Mouse (Mus musculus): ENCODE results near the gene Pde8b. TPM values are rescaled to one million over a fixed set of nuclear protein-coding genes. Genes with fewer than 3 reads are reported as not detected.

Gene Pde8b
- polyA plus RNA-seq, 1 experiment from 2014 or later: 2.3 TPM

- Histone ChIP-seq H3K4me1 (ENCODE audit: control insufficient read depth, insufficient read depth, low read length) (no peaks in the 10 kb centered on the region), H3K27me3 (ENCODE audit: control insufficient read depth, insufficient read depth, low read length) (no peaks in the 10 kb centered on the region), H3K36me3 (ENCODE audit: control insufficient read depth, insufficient read depth, low read length) (no peaks in the 10 kb centered on the region), H3K4me3 (ENCODE audit: low read depth, low read length) (no peak overlapping the region), H3K9me3 (ENCODE audit: control insufficient read depth, low read length) (no peaks in the 10 kb centered on the region), H3K27ac (ENCODE audit: low read depth, low read length) (no peak overlapping the region), H3K4me2 (no peak overlapping the region), H3K9ac (ENCODE audit: low read length) (no peak overlapping the region)
- ATAC-seq (ENCODE audit: low FRiP score): no peak
- DNase-seq (ENCODE audit: low spot score, missing footprints): peak; percentile 82
- WGBS: 67% methylated on average over 4 of the region's 4 CpGs
Measured at GRCm38 (mm10) chr13:95102985-95103590, 147.0 kb downstream of the Pde8b start.

DNA sequence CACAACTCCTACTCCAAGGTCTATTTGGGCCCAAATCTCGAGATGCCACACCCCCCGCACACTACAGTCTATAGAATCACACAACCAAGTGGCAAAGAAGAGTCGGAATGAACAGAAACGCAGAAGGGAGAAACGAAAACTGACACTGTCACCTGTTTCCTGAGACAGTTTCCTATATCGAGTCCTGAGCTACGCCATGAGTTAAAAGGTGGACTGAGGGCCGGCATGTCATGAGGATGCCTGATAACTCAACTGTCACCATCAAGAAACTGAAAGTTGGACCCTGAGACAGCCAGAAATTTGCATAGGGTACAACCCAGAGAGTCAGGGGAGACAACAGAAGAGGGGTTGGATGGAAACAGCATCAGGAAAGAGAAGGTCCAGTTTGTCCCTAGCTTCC, 148.8 kb downstream of the Pde8b start:
- no peak for DNase-seq (ENCODE audit: low spot score, missing footprints)
- 87% methylated on average over 8 of the region's 8 CpGs for WGBS
- H3K27ac ChIP-seq (ENCODE audit: low read depth, low read length): no peak overlapping the region
- H3K4me3 ChIP-seq (ENCODE audit: low read depth, low read length): no peak overlapping the region
- H3K36me3 ChIP-seq (ENCODE audit: control insufficient read depth, insufficient read depth, low read length): no peaks in the 10 kb centered on the region
- H3K9ac ChIP-seq (ENCODE audit: low read length): no peak overlapping the region
- H3K27me3 ChIP-seq (ENCODE audit: control insufficient read depth, insufficient read depth, low read length): no peaks in the 10 kb centered on the region
- ATAC-seq (ENCODE audit: low FRiP score): no peak
- no peaks in the 10 kb centered on the region for H3K4me1 ChIP-seq (ENCODE audit: control insufficient read depth, insufficient read depth, low read length)
- no peak overlapping the region for H3K4me2 ChIP-seq
- no peaks in the 10 kb centered on the region for H3K9me3 ChIP-seq (ENCODE audit: control insufficient read depth, low read length)

DNA sequence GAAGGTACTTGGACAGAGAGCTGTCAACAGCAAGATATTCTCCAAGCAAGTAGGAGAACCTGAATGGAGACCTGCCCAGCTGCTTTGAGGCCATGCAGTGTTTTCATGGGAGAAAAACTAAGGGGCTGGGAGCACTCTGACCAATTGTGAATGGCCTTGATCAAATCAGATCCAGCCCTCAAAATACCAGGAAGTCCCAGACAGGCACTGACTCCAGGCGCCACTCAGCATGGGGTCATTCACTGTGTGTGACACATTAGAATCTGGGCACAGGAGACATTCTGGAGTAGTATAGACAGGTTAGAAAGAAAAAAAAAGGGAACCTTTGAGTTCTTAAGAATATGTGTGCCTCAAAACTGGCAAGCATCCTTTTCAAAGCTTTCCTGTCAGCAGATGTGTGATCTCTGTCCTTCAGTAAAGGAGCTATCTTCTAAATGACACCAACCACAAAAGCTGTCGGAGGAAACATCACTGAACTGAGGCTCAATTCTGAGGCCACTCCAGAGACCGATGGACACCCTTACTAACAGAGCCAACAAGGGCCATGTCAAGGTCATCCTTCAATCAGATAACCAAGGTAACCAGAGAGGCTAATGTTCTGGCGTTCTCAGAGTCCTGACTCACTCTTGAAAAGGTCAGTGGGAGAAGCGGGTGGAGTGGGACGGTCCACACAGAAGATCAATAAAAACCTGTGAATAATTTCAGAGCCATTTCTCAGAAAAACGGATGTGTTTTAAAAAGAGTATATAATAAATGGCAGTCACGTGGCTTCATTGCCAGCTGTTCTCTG, 151.0 kb downstream of the Pde8b start:
- ATAC-seq (ENCODE audit: low FRiP score): no peak
- H3K4me3 ChIP-seq (ENCODE audit: low read depth, low read length): no peak overlapping the region
- WGBS: 83% methylated on average over 8 of the region's 8 CpGs
- no peaks in the 10 kb centered on the region for H3K36me3 ChIP-seq (ENCODE audit: control insufficient read depth, insufficient read depth, low read length)
- no peak for DNase-seq (ENCODE audit: low spot score, missing footprints)
- H3K4me2 ChIP-seq: no peak overlapping the region
- no peaks in the 10 kb centered on the region for H3K9me3 ChIP-seq (ENCODE audit: control insufficient read depth, low read length)
- H3K27me3 ChIP-seq (ENCODE audit: control insufficient read depth, insufficient read depth, low read length): no peaks in the 10 kb centered on the region
- no peak overlapping the region for H3K27ac ChIP-seq (ENCODE audit: low read depth, low read length)
- H3K4me1 ChIP-seq (ENCODE audit: control insufficient read depth, insufficient read depth, low read length): no peaks in the 10 kb centered on the region
- no peak overlapping the region for H3K9ac ChIP-seq (ENCODE audit: low read length)

DNA sequence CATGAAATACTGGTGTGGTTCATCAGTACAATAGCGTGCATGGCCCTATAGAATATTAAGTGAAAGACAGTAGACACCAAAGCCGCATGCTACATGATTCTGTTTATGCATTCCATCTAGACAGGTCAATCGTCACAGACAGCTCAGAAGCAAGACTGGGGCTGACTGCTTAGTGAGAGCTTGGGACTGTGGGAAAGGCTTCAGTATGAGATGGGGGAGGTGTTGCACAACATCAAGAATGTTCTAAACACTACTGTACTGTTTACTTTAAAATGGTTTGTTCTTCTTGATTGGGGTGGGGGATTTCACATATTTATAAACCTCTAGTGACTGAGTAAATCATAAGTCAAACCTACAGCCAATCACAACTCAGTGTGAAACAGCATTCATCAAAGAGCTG, 153.5 kb downstream of the Pde8b start:
- no peaks in the 10 kb centered on the region for H3K9me3 ChIP-seq (ENCODE audit: control insufficient read depth, low read length)
- no peaks in the 10 kb centered on the region for H3K4me1 ChIP-seq (ENCODE audit: control insufficient read depth, insufficient read depth, low read length)
- ATAC-seq (ENCODE audit: low FRiP score): no peak
- DNase-seq (ENCODE audit: low spot score, missing footprints): no peak
- H3K4me3 ChIP-seq (ENCODE audit: low read depth, low read length): no peak overlapping the region
- no peaks in the 10 kb centered on the region for H3K36me3 ChIP-seq (ENCODE audit: control insufficient read depth, insufficient read depth, low read length)
- 85% methylated on average over 3 of the region's 3 CpGs for WGBS
- H3K9ac ChIP-seq (ENCODE audit: low read length): no peak overlapping the region
- no peak overlapping the region for H3K27ac ChIP-seq (ENCODE audit: low read depth, low read length)
- H3K27me3 ChIP-seq (ENCODE audit: control insufficient read depth, insufficient read depth, low read length): no peaks in the 10 kb centered on the region
- H3K4me2 ChIP-seq: no peak overlapping the region

GRCm38 (mm10) chr13:95095860-95096259, 154.3 kb downstream of the Pde8b start:
- ATAC-seq (ENCODE audit: low FRiP score): no peak
- Histone ChIP-seq H3K36me3 (ENCODE audit: control insufficient read depth, insufficient read depth, low read length) (no peaks in the 10 kb centered on the region), H3K9ac (ENCODE audit: low read length) (no peak overlapping the region), H3K4me1 (ENCODE audit: control insufficient read depth, insufficient read depth, low read length) (no peaks in the 10 kb centered on the region), H3K4me2 (no peak overlapping the region), H3K4me3 (ENCODE audit: low read depth, low read length) (no peak overlapping the region), H3K9me3 (ENCODE audit: control insufficient read depth, low read length) (no peaks in the 10 kb centered on the region), H3K27ac (ENCODE audit: low read depth, low read length) (no peak overlapping the region), H3K27me3 (ENCODE audit: control insufficient read depth, insufficient read depth, low read length) (no peaks in the 10 kb centered on the region)
- no peak for DNase-seq (ENCODE audit: low spot score, missing footprints)
- 82% methylated on average over 10 of the region's 10 CpGs for WGBS

GRCm38 (mm10) chr13:95091546-95092445, 158.3 kb downstream of the Pde8b start:
- WGBS: 93% methylated on average over 14 of the region's 14 CpGs
- DNase-seq (ENCODE audit: low spot score, missing footprints): no peak
- Histone ChIP-seq H3K9ac (ENCODE audit: low read length) (no peak overlapping the region), H3K9me3 (ENCODE audit: control insufficient read depth, low read length) (no peaks in the 10 kb centered on the region), H3K4me2 (no peak overlapping the region), H3K36me3 (ENCODE audit: control insufficient read depth, insufficient read depth, low read length) (no peaks in the 10 kb centered on the region), H3K27ac (ENCODE audit: low read depth, low read length) (no peak overlapping the region), H3K4me1 (ENCODE audit: control insufficient read depth, insufficient read depth, low read length) (no peaks in the 10 kb centered on the region), H3K4me3 (ENCODE audit: low read depth, low read length) (no peak overlapping the region), H3K27me3 (ENCODE audit: control insufficient read depth, insufficient read depth, low read length) (no peaks in the 10 kb centered on the region)
- no peak for ATAC-seq (ENCODE audit: low FRiP score)

- no peak overlapping the region for H3K27ac ChIP-seq (ENCODE audit: low read depth, low read length)
- no peaks in the 10 kb centered on the region for H3K4me1 ChIP-seq (ENCODE audit: control insufficient read depth, insufficient read depth, low read length)
- no peak for DNase-seq (ENCODE audit: low spot score, missing footprints)
- no peak for ATAC-seq (ENCODE audit: low FRiP score)
- 88% methylated on average over 8 of the region's 8 CpGs for WGBS
- H3K4me3 ChIP-seq (ENCODE audit: low read depth, low read length): no peak overlapping the region
- H3K27me3 ChIP-seq (ENCODE audit: control insufficient read depth, insufficient read depth, low read length): no peaks in the 10 kb centered on the region
- no peak overlapping the region for H3K4me2 ChIP-seq
- H3K36me3 ChIP-seq (ENCODE audit: control insufficient read depth, insufficient read depth, low read length): no peaks in the 10 kb centered on the region
- H3K9ac ChIP-seq (ENCODE audit: low read length): no peak overlapping the region
- no peaks in the 10 kb centered on the region for H3K9me3 ChIP-seq (ENCODE audit: control insufficient read depth, low read length)
Measured at GRCm38 (mm10) chr13:95087358-95087787, 162.8 kb downstream of the Pde8b start.

GRCm38 (mm10) chr13:95086033-95086432, 164.1 kb downstream of the Pde8b start:
- Histone ChIP-seq H3K36me3 (ENCODE audit: control insufficient read depth, insufficient read depth, low read length) (no peaks in the 10 kb centered on the region), H3K4me2 (no peak overlapping the region), H3K27ac (ENCODE audit: low read depth, low read length) (no peak overlapping the region), H3K4me3 (ENCODE audit: low read depth, low read length) (no peak overlapping the region), H3K27me3 (ENCODE audit: control insufficient read depth, insufficient read depth, low read length) (no peaks in the 10 kb centered on the region), H3K9ac (ENCODE audit: low read length) (no peak overlapping the region), H3K4me1 (ENCODE audit: control insufficient read depth, insufficient read depth, low read length) (no peaks in the 10 kb centered on the region), H3K9me3 (ENCODE audit: control insufficient read depth, low read length) (no peaks in the 10 kb centered on the region)
- ATAC-seq (ENCODE audit: low FRiP score): no peak
- DNase-seq (ENCODE audit: low spot score, missing footprints): no peak
- WGBS: 83% methylated on average over 5 of the region's 5 CpGs

DNA sequence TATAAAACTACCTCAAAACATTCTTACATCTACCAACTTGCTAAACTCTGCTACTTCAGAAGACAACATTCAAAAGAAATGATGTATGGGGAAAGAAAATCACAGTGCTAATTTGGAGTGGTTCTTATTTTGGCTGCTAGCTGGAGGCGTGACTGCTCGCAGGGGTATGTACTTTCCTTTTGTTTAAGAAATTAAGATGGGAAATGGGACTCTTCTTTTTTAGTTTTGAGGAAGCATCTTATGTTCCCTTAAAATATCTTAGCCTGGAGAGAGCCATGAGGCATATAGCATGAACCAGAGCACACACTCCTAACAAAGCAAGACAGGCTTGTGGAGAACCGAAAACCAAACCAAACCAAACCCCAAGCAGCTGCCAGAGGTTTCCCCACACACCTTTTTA, 167.5 kb downstream of the Pde8b start:
- no peak overlapping the region for H3K9ac ChIP-seq (ENCODE audit: low read length)

More for the DNA sequence above, 167.5 kb downstream of the Pde8b start:
- DNase-seq (ENCODE audit: low spot score, missing footprints) (no peak), ATAC-seq (ENCODE audit: low FRiP score) (no peak)
- Histone ChIP-seq H3K4me1 (ENCODE audit: control insufficient read depth, insufficient read depth, low read length) (no peaks in the 10 kb centered on the region), H3K4me3 (ENCODE audit: low read depth, low read length) (no peak overlapping the region), H3K27me3 (ENCODE audit: control insufficient read depth, insufficient read depth, low read length) (no peaks in the 10 kb centered on the region), H3K36me3 (ENCODE audit: control insufficient read depth, insufficient read depth, low read length) (no peaks in the 10 kb centered on the region), H3K4me2 (no peak overlapping the region), H3K9me3 (ENCODE audit: control insufficient read depth, low read length) (no peaks in the 10 kb centered on the region), H3K27ac (ENCODE audit: low read depth, low read length) (no peak overlapping the region)
- WGBS: 87% methylated on average over 3 of the region's 3 CpGs

Measured in midbrain, embryonic 11.5 days (tissue).